Mouse (Mus musculus) myocyte (in vitro differentiated cells): Measurements from ENCODE around the gene Tigit. TPM values are rescaled to one million over a fixed set of nuclear protein-coding genes. Genes with fewer than 3 reads are reported as not detected.
A peak's percentile ranks its signal among the peaks of the same experiment; 100 is the strongest.

ENCODE experiments used
- H3K27me3 ChIP-seq: one replicate; pipeline ENCODE4 v1.6.1; 2011; ENCODE audit not compliant: control insufficient read depth, insufficient read depth, insufficient read length
- H3K36me3 ChIP-seq: one replicate; pipeline ENCODE4 v1.6.1; 2011; ENCODE audit not compliant: control insufficient read depth, insufficient read depth
- H3K4me2 ChIP-seq: one replicate; pipeline ENCODE4 v1.6.1; 2011; ENCODE audit warnings: low read depth, control low read depth
- H3K4me3 ChIP-seq: one replicate; pipeline ENCODE4 v1.5.1; 2011; ENCODE audit warnings: mild to moderate bottlenecking, control low read depth, moderate library complexity
- H3K79me2 ChIP-seq: one replicate; pipeline ENCODE4 v1.6.1; 2011; ENCODE audit not compliant: control insufficient read depth, insufficient read depth
- H3ac ChIP-seq: one replicate; pipeline ENCODE4 v1.6.1; 2011; ENCODE audit not compliant: control insufficient read depth, insufficient read length
- CEBPB ChIP-seq: IDR thresholded peaks from 2 replicates; pipeline ENCODE4 v1.6.1; 2011; ENCODE audit warnings: mild to moderate bottlenecking, moderate library complexity; ENCODE audit not compliant: poor library complexity, insufficient read depth, severe bottlenecking
- E2F4 ChIP-seq: IDR thresholded peaks from one replicate; pipeline ENCODE4 v1.6.1; 2011; ENCODE audit warnings: mild to moderate bottlenecking, control low read depth, moderate library complexity; ENCODE audit not compliant: insufficient read depth
- MAX ChIP-seq: IDR thresholded peaks from one replicate; pipeline ENCODE4 v1.6.1; 2011; ENCODE audit warnings: low read depth, mild to moderate bottlenecking, control low read depth
- MYOD1 ChIP-seq, 3 experiments: IDR thresholded peaks; one replicate each; pipeline ENCODE4 v1.6.1; 2011; ENCODE audit warnings: control low read depth in 2 of 3, low read depth in 2 of 3, mild to moderate bottlenecking in 2 of 3, moderate library complexity in 1 of 3; ENCODE audit not compliant: insufficient read length in 2 of 3, control insufficient read depth in 1 of 3
- MYOG ChIP-seq, 3 experiments: IDR thresholded peaks; one replicate each; pipeline ENCODE4 v1.6.1; 2011; ENCODE audit warnings: control low read depth in 2 of 3, low read depth in 2 of 3, mild to moderate bottlenecking in 2 of 3; ENCODE audit not compliant: insufficient read length in 2 of 3, control insufficient read depth in 1 of 3, insufficient read depth in 1 of 3
- POLR2A ChIP-seq: IDR thresholded peaks from one replicate; pipeline ENCODE4 v1.6.1; 2011; ENCODE audit warnings: low read depth, mild to moderate bottlenecking, control low read depth, moderate library complexity; ENCODE audit not compliant: insufficient read length
- POLR2AphosphoS2 ChIP-seq: IDR thresholded peaks from one replicate; pipeline ENCODE4 v1.6.1; 2011; ENCODE audit warnings: low read depth, control low read depth; ENCODE audit not compliant: insufficient read length
- REST ChIP-seq: IDR thresholded peaks from one replicate; pipeline ENCODE4 v1.6.1; 2011; ENCODE audit warnings: mild to moderate bottlenecking, control low read depth, moderate library complexity; ENCODE audit not compliant: insufficient read depth, insufficient read length
- SRF ChIP-seq: IDR thresholded peaks from one replicate; pipeline ENCODE4 v1.6.1; 2011; ENCODE audit warnings: low read depth; ENCODE audit not compliant: control insufficient read depth, insufficient read length
- TCF12 ChIP-seq: IDR thresholded peaks from one replicate; pipeline ENCODE4 v1.6.1; 2011; ENCODE audit warnings: mild to moderate bottlenecking, control low read depth; ENCODE audit not compliant: poor library complexity, insufficient read depth, severe bottlenecking
- TCF3 ChIP-seq: IDR thresholded peaks from one replicate; pipeline ENCODE4 v1.6.1; 2011; ENCODE audit warnings: low read depth, control low read depth; ENCODE audit not compliant: insufficient read length
- USF1 ChIP-seq: IDR thresholded peaks from one replicate; pipeline ENCODE4 v1.6.1; 2011; ENCODE audit warnings: low read depth, mild to moderate bottlenecking, control low read depth, moderate library complexity
- polyA plus RNA-seq: library from polyadenylated mRNA; unstranded; fragments of >200 nt; fragmentation: generic; extraction: Trizol; gene quantifications from one replicate; pipeline ENCODE4 v1.2.1, GENCODE M21; 2012; ENCODE audit warnings: missing spikeins

The Tigit gene
- 2.2 TPM for polyA plus RNA-seq

DNA sequence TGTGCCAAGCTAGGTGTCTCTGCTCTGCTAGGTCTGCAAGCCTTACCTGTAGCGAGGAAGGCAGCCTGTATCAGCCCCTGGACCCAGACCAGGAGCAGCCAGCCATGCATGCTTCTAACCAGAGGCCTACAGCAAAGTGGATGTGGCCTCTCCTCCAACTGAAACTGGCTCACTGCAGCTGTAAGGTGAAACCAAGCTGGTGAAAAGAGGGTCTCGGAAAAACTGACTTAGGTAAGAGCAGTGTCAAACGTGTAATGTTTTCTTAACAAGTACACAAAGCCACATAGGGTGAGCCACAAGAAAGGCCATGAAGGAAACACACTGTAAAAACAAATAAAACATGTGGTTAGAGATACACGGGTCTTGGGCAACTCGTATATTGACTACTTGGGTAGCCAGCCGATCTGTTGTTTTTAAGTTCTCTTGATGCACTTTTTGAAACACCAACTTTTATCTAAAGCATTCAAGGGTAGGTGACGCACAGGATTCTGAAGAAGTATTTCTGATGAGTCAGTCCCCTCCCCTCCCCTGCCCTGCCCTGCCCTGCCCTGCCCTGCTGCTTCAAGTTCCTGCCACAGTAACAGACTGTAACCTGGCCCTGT lies at the start of gene Tigit:
Tigit (minus strand) TSS at position 169 of the 602 bp plus-strand sequence.
- TF ChIP-seq E2F4 (no peak), POLR2A (no peak), CEBPB (no peak), TCF3 (no peak)
- H3K4me3 ChIP-seq, result no peak within 1 kb of the TSS
- no peaks in the 10 kb centered on the region for H3K79me2 ChIP-seq
- H3ac ChIP-seq, result no peak within 1 kb of the TSS
- no peaks in the 10 kb centered on the region for H3K27me3 ChIP-seq
- peak within 1 kb of the TSS; percentile 75 for H3K4me2 ChIP-seq
- no peaks in the 10 kb centered on the region for H3K36me3 ChIP-seq

DNA sequence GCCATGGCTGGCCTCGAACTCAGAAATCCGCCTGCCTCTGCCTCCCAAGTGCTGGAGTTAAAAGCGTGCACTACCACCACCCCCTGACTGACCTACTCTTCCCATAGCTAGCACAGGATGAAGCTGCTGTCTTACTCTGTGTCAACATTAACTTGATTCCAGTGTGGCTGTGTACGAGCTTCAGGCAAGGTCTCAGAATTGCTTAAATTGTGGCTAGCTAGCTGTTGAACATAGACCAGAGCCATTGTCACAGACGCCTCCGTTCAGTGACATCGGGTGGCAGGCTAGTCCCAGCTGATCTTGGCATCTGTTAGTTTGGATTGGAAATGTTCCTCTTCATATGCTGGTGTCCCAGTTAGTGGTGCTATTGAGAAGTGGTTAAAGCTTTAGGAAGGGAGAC lies 47.4 kb upstream of the Tigit start:
- no peaks in the 10 kb centered on the region for H3K36me3 ChIP-seq
- H3ac ChIP-seq, result no peak overlapping the region
- TF ChIP-seq CEBPB (no peak), TCF12 (no peak), MYOG (IDR thresholded peaks at IDR 0.05; ENCODE audit: control insufficient read depth in 1 of 3, insufficient read depth in 1 of 3, insufficient read length in 2 of 3, low read depth in 2 of 3) (no peak), REST (no peak)
- H3K4me3 ChIP-seq, result no peak overlapping the region
- H3K79me2 ChIP-seq, result no peaks in the 10 kb centered on the region
- H3K4me2 ChIP-seq, result no peak overlapping the region
- no peaks in the 10 kb centered on the region for H3K27me3 ChIP-seq

DNA sequence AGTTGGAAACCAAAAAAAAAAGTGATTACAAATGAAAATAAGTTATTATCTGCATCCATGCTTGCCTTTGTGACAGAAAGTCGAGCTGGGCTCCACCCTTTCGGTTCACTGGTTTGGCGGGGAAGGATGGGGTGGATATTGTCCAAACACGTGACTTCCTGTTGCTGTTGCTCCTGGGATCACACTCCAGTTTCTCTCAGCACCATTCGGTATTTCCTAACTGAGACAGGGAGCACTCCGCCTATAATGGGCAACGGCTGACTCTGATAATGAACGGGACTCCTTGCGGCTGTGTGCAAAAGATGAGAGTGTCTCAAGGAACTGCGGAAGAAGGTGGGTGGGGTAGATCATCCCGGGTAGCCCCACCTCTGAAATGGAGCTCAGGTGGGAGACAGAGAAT lies 46.7 kb upstream of the Tigit start:
- H3ac ChIP-seq, result no peak overlapping the region
- no peaks in the 10 kb centered on the region for H3K27me3 ChIP-seq
- H3K4me3 ChIP-seq, result no peak overlapping the region
- H3K36me3 ChIP-seq, result no peaks in the 10 kb centered on the region
- H3K79me2 ChIP-seq, result no peaks in the 10 kb centered on the region
- H3K4me2 ChIP-seq, result no peak overlapping the region
- TF ChIP-seq SRF, result no peak
- no peak for TF ChIP-seq MAX
- no peak for TF ChIP-seq CEBPB
- TF ChIP-seq MYOD1 (IDR thresholded peaks at IDR 0.05; ENCODE audit: control insufficient read depth in 1 of 3, insufficient read length in 2 of 3, low read depth in 2 of 3), result no peak
- no peak for TF ChIP-seq E2F4

DNA sequence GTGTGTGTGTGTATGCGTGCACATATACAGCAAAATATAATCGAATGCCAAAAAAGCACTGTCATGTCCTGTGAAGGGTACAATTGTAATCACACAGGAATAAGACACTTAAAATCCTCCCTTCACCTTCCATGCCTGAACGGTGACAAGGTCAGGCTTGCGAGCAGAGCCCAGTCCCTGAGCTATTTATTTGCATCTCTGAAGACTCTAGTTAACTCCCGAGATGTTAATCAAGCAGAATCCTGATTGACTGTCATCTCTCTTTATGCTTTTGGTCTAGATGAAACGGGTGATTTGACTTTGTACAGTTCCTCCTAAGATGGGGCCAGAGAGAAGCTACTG lies 46.2 kb upstream of the Tigit start:
- Histone ChIP-seq H3K27me3 (no peaks in the 10 kb centered on the region), H3K4me3 (no peak overlapping the region), H3K4me2 (no peak overlapping the region)

DNA sequence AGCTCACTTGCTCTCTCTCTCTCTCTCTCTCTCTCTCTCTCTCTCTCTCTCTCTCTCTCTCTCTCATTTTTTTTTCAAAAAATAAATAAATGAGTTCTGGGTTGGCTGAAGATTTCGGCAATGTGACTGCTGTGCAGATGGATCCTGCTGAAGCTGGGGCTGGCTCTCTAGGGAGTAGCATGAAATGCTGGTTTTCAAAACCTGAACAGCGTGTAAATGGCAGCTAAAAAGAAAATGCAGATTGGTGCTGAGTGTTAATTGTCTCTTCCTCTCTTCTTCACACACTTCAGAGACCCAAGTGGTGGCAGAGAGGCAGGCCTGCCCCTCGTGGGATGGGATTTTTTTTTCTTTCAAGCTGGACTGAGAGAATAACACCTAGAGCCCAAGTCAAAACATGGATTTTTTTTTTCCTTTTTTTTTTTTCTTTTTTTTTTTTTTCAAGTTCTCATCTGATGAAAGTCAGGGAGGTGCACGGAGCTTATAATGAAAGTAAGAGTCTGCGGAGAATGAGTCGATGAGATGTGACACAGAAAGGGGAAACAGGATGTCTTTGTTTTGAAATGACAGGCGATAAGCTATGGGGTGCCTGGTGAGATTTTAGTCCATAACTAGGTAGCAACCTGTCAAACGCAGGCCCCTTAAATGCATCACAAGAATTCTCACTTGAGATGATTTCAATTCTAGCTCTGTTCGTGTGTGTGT lies 45.6 kb upstream of the Tigit start:
- no peak overlapping the region for H3ac ChIP-seq
- TF ChIP-seq REST (no peak), MYOG (IDR thresholded peaks at IDR 0.05; ENCODE audit: control insufficient read depth in 1 of 3, insufficient read depth in 1 of 3, insufficient read length in 2 of 3, low read depth in 2 of 3) (no peak), POLR2A (no peak), TCF12 (no peak), MAX (no peak)
- no peak overlapping the region for H3K4me3 ChIP-seq
- no peaks in the 10 kb centered on the region for H3K79me2 ChIP-seq
- no peak overlapping the region for H3K4me2 ChIP-seq
- H3K27me3 ChIP-seq, result no peaks in the 10 kb centered on the region
- H3K36me3 ChIP-seq, result no peaks in the 10 kb centered on the region

More for the DNA sequence above, 46.2 kb upstream of the Tigit start:
- H3ac ChIP-seq, result no peak overlapping the region
- no peaks in the 10 kb centered on the region for H3K79me2 ChIP-seq
- no peaks in the 10 kb centered on the region for H3K36me3 ChIP-seq
- TF ChIP-seq MAX (no peak), POLR2AphosphoS2 (no peak), USF1 (no peak), TCF12 (no peak), TCF3 (no peak), MYOD1 (IDR thresholded peaks at IDR 0.05; ENCODE audit: control insufficient read depth in 1 of 3, insufficient read length in 2 of 3, low read depth in 2 of 3) (no peak), REST (no peak), E2F4 (no peak), CEBPB (no peak), MYOG (IDR thresholded peaks at IDR 0.05; ENCODE audit: control insufficient read depth in 1 of 3, insufficient read depth in 1 of 3, insufficient read length in 2 of 3, low read depth in 2 of 3) (no peak), SRF (no peak), POLR2A (no peak)
